Mouse (Mus musculus) T-helper 1 cell (primary cell): ENCODE measurements around the gene Recql.
"Not testable (repeated sequence)": the region's sequence is repeated elsewhere in the genome, so short reads cannot be mapped to it uniquely, and the experiment has no call there.

Experiments used
- in situ Hi-C: fragments of 300-600 bp; cut with MboI, MseI; formaldehyde crosslinking; loops from one replicate; pipeline ENCODE4 v1.15.1; 2025; ENCODE audit warnings: high pct_unique_total_duplicates

Gene Recql

GRCm38 (mm10) chr6:142365742-142366472 is 21.0 kb downstream of the Recql start:
- in situ Hi-C loops = no loop called here

- in situ Hi-C loops = no loop called here
Measured at GRCm38 (mm10) chr6:142363019-142363576, 23.8 kb downstream of the Recql start.

GRCm38 (mm10) chr6:142362036-142362435 is 24.9 kb downstream of the Recql start:
- in situ Hi-C loops = no loop called here

- in situ Hi-C loops = no loop called here
Measured at GRCm38 (mm10) chr6:142357106-142357505, 29.8 kb downstream of the Recql start.

GRCm38 (mm10) chr6:142352099-142352498 is 34.8 kb downstream of the Recql start:
- in situ Hi-C loops = not testable (repeated sequence)

GRCm38 (mm10) chr6:142347431-142348385 is 39.2 kb downstream of the Recql start:
- in situ Hi-C loops = loop anchor here (10.0 to 25.0 kb wide), 2 partner anchors 860 to 1903 kb away; no protein-coding TSS in a partner anchor

- in situ Hi-C loops = loop anchor here (10.0 to 25.0 kb wide), 2 partner anchors 859 to 1902 kb away; no protein-coding TSS in a partner anchor
Measured at GRCm38 (mm10) chr6:142346181-142347110, 40.4 kb downstream of the Recql start.

- in situ Hi-C loops = loop anchor here (10.0 to 25.0 kb wide), 2 partner anchors 858 to 1901 kb away; no protein-coding TSS in a partner anchor
Measured at GRCm38 (mm10) chr6:142345440-142346038, 41.3 kb downstream of the Recql start, which contains the start of gene Pyroxd1. Gene Pyroxd1 (plus strand): TSS chr6:142345654.

- in situ Hi-C loops = loop anchor here (5.0 to 25.0 kb wide), 3 partner anchors 44 to 1899 kb away; partner anchors contain the start of genes Golt1b and Recql
Measured at GRCm38 (mm10) chr6:142343561-142343960, 43.3 kb downstream of the Recql start.

GRCm38 (mm10) chr6:142339576-142339975 is 47.3 kb downstream of the Recql start:
- in situ Hi-C loops = loop anchor here (25.0 kb wide), 1 partner anchor 852 kb away; no protein-coding TSS in a partner anchor

- in situ Hi-C loops = loop anchor here (25.0 kb wide), 1 partner anchor 852 kb away; no protein-coding TSS in a partner anchor
Measured at GRCm38 (mm10) chr6:142338961-142339360, 47.9 kb downstream of the Recql start.

GRCm38 (mm10) chr6:142329201-142329600 is 57.7 kb downstream of the Recql start:
- in situ Hi-C loops = loop anchor here (25.0 kb wide), 1 partner anchor 842 kb away; no protein-coding TSS in a partner anchor

- in situ Hi-C loops = loop anchor here (25.0 kb wide), 1 partner anchor 839 kb away; no protein-coding TSS in a partner anchor
Measured at GRCm38 (mm10) chr6:142326598-142326997, 60.3 kb downstream of the Recql start.

- in situ Hi-C loops = no loop called here
Measured at GRCm38 (mm10) chr6:142322881-142323280, 64.0 kb downstream of the Recql start, which contains the start of gene Slco1a5. Gene Slco1a5 (minus strand): TSS chr6:142322981.

GRCm38 (mm10) chr6:142317106-142317505 is 69.8 kb downstream of the Recql start:
- in situ Hi-C loops = no loop called here

- in situ Hi-C loops = no loop called here
Measured at GRCm38 (mm10) chr6:142314285-142314684, 72.6 kb downstream of the Recql start.

- in situ Hi-C loops = no loop called here
Measured at GRCm38 (mm10) chr6:142305076-142305475, 81.8 kb downstream of the Recql start.
